Mouse (Mus musculus) megakaryocyte-erythroid progenitor cell, adult 5-6 weeks (primary cell): ENCODE results near the gene Gm3115. TPM values are rescaled to one million over a fixed set of nuclear protein-coding genes. Genes with fewer than 3 reads are reported as not detected.
"Not testable (repeated sequence)": the region's sequence is repeated elsewhere in the genome, so short reads cannot be mapped to it uniquely, and the experiment has no call there.

ENCODE experiments used
- ATAC-seq: replicated peaks from 2 replicates; pipeline ENCODE4 v1.8.0; 2016; ENCODE audit warnings: mild to moderate bottlenecking, inconsistent platforms; ENCODE audit not compliant: severe bottlenecking, poor library complexity, low FRiP score, low TSS enrichment
- total RNA-seq, 2 experiments: library from RNA; stranded (forward) in 1 of 2; stranded (reverse) in 1 of 2; fragments of 200-1000, 215-1000 nt in 1 of 2; fragments of >200 nt in 1 of 2; fragmentation: Nextera tagmentation in 1 of 2; gene quantifications; 2 replicates each; pipeline ENCODE4 v1.2.3; 2014 to 2017

The Gm3115 gene
- total RNA-seq (2014; fragmentation: Nextera tagmentation) (not detected in 2 replicates), total RNA-seq (2017) (not detected in 2 replicates)

DNA sequence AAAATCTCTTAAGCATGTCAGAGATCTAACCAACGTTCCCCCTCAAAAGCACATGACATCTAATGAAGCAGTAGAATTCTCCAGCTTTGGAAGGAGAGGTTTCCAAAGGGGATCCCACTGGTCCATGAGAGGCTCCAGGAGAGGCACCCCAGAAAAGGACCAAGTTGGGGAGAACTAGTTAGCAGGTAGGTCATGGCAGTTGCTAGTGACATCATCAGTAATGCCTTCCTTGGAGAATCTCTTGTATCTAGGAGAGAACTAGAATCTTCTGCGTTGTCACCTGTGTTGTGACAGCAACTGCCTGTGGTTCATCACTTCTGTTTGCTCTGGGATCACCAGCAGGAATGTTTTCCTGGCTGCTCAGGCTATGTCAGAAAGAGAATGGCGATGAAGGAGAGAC, at the start of gene Gm3115:
Gene Gm3115, plus strand, starts transcription at position 301 of the 400 bp plus-strand sequence.
- ATAC-seq, result not testable (repeated sequence)

DNA sequence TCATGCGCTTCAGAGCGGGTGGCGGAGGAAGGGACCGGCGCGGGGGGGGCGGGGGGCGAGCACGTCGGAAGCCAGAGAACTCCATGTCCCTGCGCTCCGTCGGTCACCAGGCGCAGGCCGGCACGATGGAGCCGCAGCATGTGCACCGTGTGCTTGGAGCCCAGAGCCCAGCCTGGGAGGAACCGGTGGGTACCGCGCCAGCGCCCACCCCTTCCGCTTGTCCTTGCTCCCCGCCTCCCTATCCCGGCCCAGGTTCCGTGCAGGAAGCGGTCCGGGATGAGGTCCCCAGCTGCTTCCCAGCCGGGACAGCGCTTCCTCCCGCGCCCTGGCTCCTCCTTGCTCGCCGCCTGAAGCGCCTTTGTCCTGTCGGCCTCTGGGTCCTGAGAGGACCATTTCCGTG, 26.5 kb downstream of the Gm3115 start, which contains the start of gene Gm8108:
Gene Gm8108, plus strand, starts transcription at position 101 of the 400 bp plus-strand sequence.
- not testable (repeated sequence) for ATAC-seq

DNA sequence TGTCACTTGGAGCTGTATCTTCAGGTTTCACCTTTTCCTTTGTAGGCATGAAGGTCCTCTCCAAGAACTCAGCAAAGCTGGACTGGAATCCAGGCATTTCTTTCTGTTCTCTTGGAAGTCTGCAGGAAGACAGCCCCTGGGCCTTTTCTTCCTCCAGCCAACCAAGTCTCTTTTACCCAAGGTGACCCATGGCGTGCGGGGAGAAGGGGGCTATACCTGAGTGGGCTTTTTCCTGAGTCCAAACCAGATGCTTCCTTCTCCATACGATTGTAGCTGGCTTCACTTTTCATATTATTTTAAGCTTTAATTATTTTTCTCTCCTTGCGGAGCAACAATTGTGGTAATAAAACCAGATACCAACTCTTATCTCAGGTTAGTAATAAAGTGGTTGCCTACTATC, 57.7 kb downstream of the Gm3115 start:
- not testable (repeated sequence) for ATAC-seq

Other genes starting within 250 kb of the Gm3115 start
- not detected in 2 replicates for gene Gm3033, start 237.9 kb upstream of the Gm3115 start, total RNA-seq (2014; fragmentation: Nextera tagmentation)
- gene Gm3033, start 237.9 kb upstream of the Gm3115 start, total RNA-seq (2017), result not detected in 2 replicates
- gene Gm2916, start 199.9 kb upstream of the Gm3115 start, total RNA-seq (2014; fragmentation: Nextera tagmentation), result not detected in 2 replicates
- gene Gm2916, start 199.9 kb upstream of the Gm3115 start, total RNA-seq (2017), result not detected in 2 replicates
- gene Gm3029, start 152.4 kb upstream of the Gm3115 start, total RNA-seq (2014; fragmentation: Nextera tagmentation), result not detected in 2 replicates
- not detected in 2 replicates for gene Gm3029, start 152.4 kb upstream of the Gm3115 start, total RNA-seq (2017)
- gene Gm3095, start 120.6 kb upstream of the Gm3115 start, total RNA-seq (2014; fragmentation: Nextera tagmentation), result not detected in 2 replicates
- gene Gm3095, start 120.6 kb upstream of the Gm3115 start, total RNA-seq (2017), result not detected in 2 replicates
- not detected in 2 replicates for gene Gm3099, start 85.7 kb upstream of the Gm3115 start, total RNA-seq (2014; fragmentation: Nextera tagmentation)
- not detected in 2 replicates for gene Gm3099, start 85.7 kb upstream of the Gm3115 start, total RNA-seq (2017)
- not detected in 2 replicates for gene Gm5796, start 60.2 kb upstream of the Gm3115 start, total RNA-seq (2014; fragmentation: Nextera tagmentation)
- not detected in 2 replicates for gene Gm5796, start 60.2 kb upstream of the Gm3115 start, total RNA-seq (2017)
- gene Gm8108, start 26.4 kb downstream of the Gm3115 start, total RNA-seq (2014; fragmentation: Nextera tagmentation), result not detected in 2 replicates
- not detected in 2 replicates for gene Gm8108, start 26.4 kb downstream of the Gm3115 start, total RNA-seq (2017)
- not detected in 2 replicates for gene Gm3127, start 80.9 kb downstream of the Gm3115 start, total RNA-seq (2014; fragmentation: Nextera tagmentation)
- not detected in 2 replicates for gene Gm3127, start 80.9 kb downstream of the Gm3115 start, total RNA-seq (2017)
- gene Gm2974, start 98.5 kb downstream of the Gm3115 start, total RNA-seq (2014; fragmentation: Nextera tagmentation), result not detected in 2 replicates
- not detected in 2 replicates for gene Gm2974, start 98.5 kb downstream of the Gm3115 start, total RNA-seq (2017)
- gene Gm3138, start 165.5 kb downstream of the Gm3115 start, total RNA-seq (2014; fragmentation: Nextera tagmentation), result not detected in 2 replicates
- not detected in 2 replicates for gene Gm3138, start 165.5 kb downstream of the Gm3115 start, total RNA-seq (2017)
- not detected in 2 replicates for gene Gm3149, start 233.2 kb downstream of the Gm3115 start, total RNA-seq (2014; fragmentation: Nextera tagmentation)
- gene Gm3149, start 233.2 kb downstream of the Gm3115 start, total RNA-seq (2017), result not detected in 2 replicates